Comparison of ENCODE assay signal across 9 mouse cellular contexts in the genomic region with DNA sequence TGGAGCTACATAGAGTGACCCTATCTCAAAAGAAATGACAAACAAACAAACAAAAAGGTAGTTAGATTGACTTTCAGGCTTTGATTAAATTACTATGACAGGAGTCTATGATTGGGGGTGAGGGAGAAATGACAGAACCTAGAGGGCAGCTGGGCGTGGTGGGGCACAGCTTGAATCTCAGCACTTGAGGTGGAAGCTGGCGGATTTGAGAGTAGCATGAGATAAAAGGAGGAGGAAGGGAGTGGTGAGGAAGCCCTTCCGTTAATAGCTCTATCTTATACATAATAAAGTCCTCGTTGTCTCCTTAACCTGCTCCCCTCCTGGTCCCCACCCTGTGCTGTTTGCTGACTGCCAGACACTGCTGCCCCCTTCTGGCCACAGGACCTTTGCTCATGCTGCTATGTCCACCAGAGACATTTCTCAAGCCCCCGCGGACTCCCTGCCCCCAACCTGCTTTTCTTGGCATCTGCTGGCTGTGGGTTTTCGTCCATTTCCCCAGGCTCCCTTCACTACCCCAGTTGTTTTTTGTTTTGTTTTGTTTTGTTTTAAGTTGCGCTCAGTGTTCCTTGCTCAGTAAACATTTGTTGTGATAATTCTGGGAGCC. TPM values are rescaled to one million over a fixed set of nuclear protein-coding genes. Genes with fewer than 3 reads are reported as not detected.
DNase-seq lines count a peak whose midpoint lies in the region; ATAC-seq and TF ChIP-seq lines count a peak whose summit lies in the region.
"Had no signal": no experiment of that assay in that cellular context is flagged by ENCODE, and none has a peak within 500 bp of the region (broad histone marks: within the 10 kb centered on the region; RNA-seq: fewer than 3 reads in every experiment).

No protein-coding gene starts in this region.

- H3K9me3 ChIP-seq in hindbrain, embryonic 11.5 days (ENCODE audit: control insufficient read depth, low read length) = no peaks in the 10 kb centered on the region
- no peaks in the 10 kb centered on the region for H3K9me3 ChIP-seq in hindbrain, embryonic 14.5 days (ENCODE audit: control insufficient read depth, low read length)
- H3K9me3 ChIP-seq in G1E (replicated peaks) = no peaks in the 10 kb centered on the region

- no peak overlapping the region for H3K27ac ChIP-seq in hindbrain, embryonic 11.5 days (ENCODE audit: low read depth, low read length)
- no peak overlapping the region for H3K27ac ChIP-seq in hindbrain, embryonic 14.5 days
- H3K27ac ChIP-seq in kidney, adult 2 months (ENCODE audit: insufficient read depth, low read depth, low read length) = no peak overlapping the region

- H3K36me3 ChIP-seq in hindbrain, embryonic 11.5 days (ENCODE audit: control insufficient read depth, insufficient read depth, low read length) = no peaks in the 10 kb centered on the region
- no peaks in the 10 kb centered on the region for H3K36me3 ChIP-seq in hindbrain, embryonic 14.5 days (replicated peaks; ENCODE audit: control insufficient read depth, insufficient read depth)
- peaks cover 40% of the 10 kb centered on the region for H3K36me3 ChIP-seq in G1E (replicated peaks)
- no peaks in the 10 kb centered on the region for H3K36me3 ChIP-seq in kidney, adult 2 months (ENCODE audit: control insufficient read depth, insufficient read depth, low read length)

- H3K4me3 ChIP-seq in hindbrain, embryonic 11.5 days (ENCODE audit: low read depth, low read length) = no peak overlapping the region
- H3K4me3 ChIP-seq in hindbrain, embryonic 14.5 days (replicated peaks; ENCODE audit: low read length) = no peak overlapping the region
- H3K4me3 ChIP-seq in G1E (ENCODE audit: low read depth, low read length) = no peak overlapping the region
- H3K4me3 ChIP-seq in kidney, adult 2 months (ENCODE audit: insufficient read depth, low read depth, low read length) = no peak overlapping the region

- no peak; the same call in 1 of the 2 replicates for TF ChIP-seq CTCF in G1E (IDR thresholded peaks at IDR 0.05; ENCODE audit: low read depth, low read length)
- peak; percentile 76 for TF ChIP-seq CTCF in kidney, adult 2 months (conservative IDR thresholded peaks at IDR 0.05; ENCODE audit: insufficient read depth, insufficient read length, low read depth, low read length)

- H3K9ac ChIP-seq in hindbrain, embryonic 11.5 days (ENCODE audit: low read depth, low read length) = no peak overlapping the region
- H3K9ac ChIP-seq in hindbrain, embryonic 14.5 days = no peak overlapping the region

- WGBS in hindbrain, embryonic 11.5 days = 26% methylated on average over 8 of the region's 8 CpGs
- 36% methylated on average over 8 of the region's 8 CpGs for WGBS in hindbrain, embryonic 14.5 days
- 29% methylated on average over 8 of the region's 8 CpGs for whole genome bisulfite sequencing in kidney, adult 2 months

- no peaks in the 10 kb centered on the region for H3K4me1 ChIP-seq in hindbrain, embryonic 11.5 days (replicated peaks; ENCODE audit: control insufficient read depth, insufficient read depth, low read length)
- no peaks in the 10 kb centered on the region for H3K4me1 ChIP-seq in hindbrain, embryonic 14.5 days (replicated peaks; ENCODE audit: control insufficient read depth, insufficient read depth, low read length)
- H3K4me1 ChIP-seq in G1E (ENCODE audit: insufficient read depth, low read depth, low read length) = peaks cover 6% of the 10 kb centered on the region; the same call in 1 of the 2 replicates
- H3K4me1 ChIP-seq in kidney, adult 2 months (ENCODE audit: control insufficient read depth, insufficient read depth, low read length) = peaks cover 8% of the 10 kb centered on the region

- H3K4me2 ChIP-seq in hindbrain, embryonic 11.5 days (replicated peaks; ENCODE audit: low read depth, low read length) = no peak overlapping the region
- H3K4me2 ChIP-seq in hindbrain, embryonic 14.5 days (replicated peaks) = no peak overlapping the region

- no peak for ATAC-seq in hindbrain, embryonic 11.5 days (ENCODE audit: low FRiP score)
- ATAC-seq in hindbrain, embryonic 14.5 days (ENCODE audit: low FRiP score) = no peak
- ATAC-seq in G1E (ENCODE audit: extremely low read depth, insufficient number of reproducible peaks, low FRiP score, poor library complexity, severe bottlenecking) = peak; percentile 34; the same call in 1 of the 2 replicates

- no peak for TF ChIP-seq POLR2A in kidney, adult 2 months (IDR thresholded peaks at IDR 0.05; ENCODE audit: low read depth, low read length)

- peak; percentile 70 for DNase-seq in hindbrain, embryonic 11.5 days (ENCODE audit: low spot score)
- DNase-seq in hindbrain, embryonic 14.5 days (ENCODE audit: low spot score) = no peak
- peak; percentile 53 for DNase-seq in G1E (ENCODE audit: low spot score)
- DNase-seq in cerebellum, postnatal 4 days (ENCODE audit: low spot score in 2 of 2) = peak; percentile 37 to 60
- DNase-seq in kidney, adult 2 months = peak; percentile 61
- DNase-seq in lung, postnatal 4 days = peak; percentile 77 to 79
- peak; percentile 35 to 36 for DNase-seq in thymus, adult 18-20 months
- no peak for DNase-seq in ovary, adult 18-20 months (ENCODE audit: low spot score)

- H3K27me3 ChIP-seq in hindbrain, embryonic 11.5 days (ENCODE audit: control insufficient read depth, insufficient read depth, low read length) = no peaks in the 10 kb centered on the region
- H3K27me3 ChIP-seq in hindbrain, embryonic 14.5 days (ENCODE audit: control insufficient read depth, insufficient read depth, low read length) = no peaks in the 10 kb centered on the region
- H3K27me3 ChIP-seq in G1E (ENCODE audit: insufficient read depth, low read length) = no peaks in the 10 kb centered on the region
- H3K27me3 ChIP-seq in kidney, adult 2 months (replicated peaks; ENCODE audit: control insufficient read depth, insufficient read depth, low read length) = no peaks in the 10 kb centered on the region

RNA-seq across cellular contexts. Expression of a gene that starts 4.8 kb away (rescaled TPM):
- 0.54 and 1.2 TPM in 2 replicates for polyA plus RNA-seq in hindbrain, embryonic 11.5 days (2014; fragmentation: Nextera tagmentation; extraction: Ambion mirVana)
- polyA plus RNA-seq in hindbrain, embryonic 14.5 days (2014; fragmentation: Nextera tagmentation; extraction: Ambion mirVana) = 0.43 and 0.76 TPM in 2 replicates
- total RNA-seq in G1E (2014; fragmentation: Nextera tagmentation) (1.6 and 15.0 TPM in 2 replicates), G1E (2017) (0.29 and 0.82 TPM in 2 replicates)
- polyA plus RNA-seq in G1E (2012) = 0.98 and 1.4 TPM in 2 replicates
- 23.6 and 34.5 TPM in 2 replicates for polyA plus RNA-seq in kidney, adult 2 months (2012; rRNA removed)

RNA-seq across cellular contexts. Expression of a gene that starts 9.1 kb away (rescaled TPM):
- polyA plus RNA-seq in hindbrain, embryonic 11.5 days (2014; fragmentation: Nextera tagmentation; extraction: Ambion mirVana) = 0.24 and 1.2 TPM in 2 replicates
- polyA plus RNA-seq in hindbrain, embryonic 14.5 days (2014; fragmentation: Nextera tagmentation; extraction: Ambion mirVana) = 0.35 and 0.42 TPM in 2 replicates
- total RNA-seq in G1E (2014; fragmentation: Nextera tagmentation) (not detected in 2 replicates), G1E (2017) (0.05 and 0.58 TPM in 2 replicates)
- polyA plus RNA-seq in G1E (2012) = 0.23 and 0.30 TPM in 2 replicates
- polyA plus RNA-seq in kidney, adult 2 months (2012; rRNA removed) = 1.3 and 1.4 TPM in 2 replicates

RNA-seq across cellular contexts. Expression of a gene that starts 18.1 kb away (rescaled TPM):
- 816 and 817 TPM in 2 replicates for polyA plus RNA-seq in hindbrain, embryonic 11.5 days (2014; fragmentation: Nextera tagmentation; extraction: Ambion mirVana)
- 1,184 and 1,299 TPM in 2 replicates for polyA plus RNA-seq in hindbrain, embryonic 14.5 days (2014; fragmentation: Nextera tagmentation; extraction: Ambion mirVana)
- total RNA-seq in G1E (2014; fragmentation: Nextera tagmentation) (200 and 256 TPM in 2 replicates), G1E (2017) (820 and 835 TPM in 2 replicates)
- 51.7 and 147 TPM in 2 replicates for polyA plus RNA-seq in G1E (2012)
- polyA plus RNA-seq in kidney, adult 2 months (2012; rRNA removed) = 1,228 and 1,575 TPM in 2 replicates

RNA-seq across cellular contexts. Expression of a gene that starts 19.3 kb away (rescaled TPM):
- polyA plus RNA-seq in hindbrain, embryonic 11.5 days (2014; fragmentation: Nextera tagmentation; extraction: Ambion mirVana) = 11.1 and 13.2 TPM in 2 replicates
- 11.4 and 12.9 TPM in 2 replicates for polyA plus RNA-seq in hindbrain, embryonic 14.5 days (2014; fragmentation: Nextera tagmentation; extraction: Ambion mirVana)
- 133 and 142 TPM in 2 replicates for total RNA-seq in G1E (2014; fragmentation: Nextera tagmentation)
- total RNA-seq in G1E (2017) = 9.2 and 11.3 TPM in 2 replicates
- 97.4 and 99.2 TPM in 2 replicates for polyA plus RNA-seq in G1E (2012)
- 26.7 and 31.6 TPM in 2 replicates for polyA plus RNA-seq in kidney, adult 2 months (2012; rRNA removed)

RNA-seq across cellular contexts. Expression of a gene that starts 27.8 kb away (rescaled TPM):
- not detected in 2 replicates for polyA plus RNA-seq in hindbrain, embryonic 11.5 days (2014; fragmentation: Nextera tagmentation; extraction: Ambion mirVana)
- polyA plus RNA-seq in hindbrain, embryonic 14.5 days (2014; fragmentation: Nextera tagmentation; extraction: Ambion mirVana) = 0.19 TPM in 1 of 2 replicates, not detected in the other
- total RNA-seq in G1E (2014; fragmentation: Nextera tagmentation) (not detected in 2 replicates), G1E (2017) (not detected in 2 replicates)
- polyA plus RNA-seq in G1E (2012) = not detected in 2 replicates
- not detected in 2 replicates for polyA plus RNA-seq in kidney, adult 2 months (2012; rRNA removed)
- polyA plus RNA-seq: gonadal fat pad, adult 2 months had no signal

Comparison
In these comparisons a context has a peak if more than half of its experiments do, and no peak if none do; other contexts are left out.
1. DNase-seq: peak in hindbrain, embryonic 11.5 days (single experiment), G1E (single experiment), cerebellum, postnatal 4 days (2 of 2), kidney, adult 2 months (single experiment), lung, postnatal 4 days (2 of 2) and thymus, adult 18-20 months (2 of 2); none in hindbrain, embryonic 14.5 days (single experiment) and ovary, adult 18-20 months (single experiment).
2. RNA of a gene that starts 4.8 kb away (polyA plus RNA-seq): 23.6 to 34.5 TPM in kidney, adult 2 months; 0.98 to 1.4 TPM in G1E, 0.54 to 1.2 TPM in hindbrain, embryonic 11.5 days and 0.43 to 0.76 TPM in hindbrain, embryonic 14.5 days; every median in the first group is over 10 times any median in the second.